Mouse (Mus musculus): ENCODE measurements around the gene Draxin.

- TF ChIP-seq CTCF (IDR thresholded peaks at IDR 0.05; ENCODE audit: low read depth) = no peak
- TF ChIP-seq EP300 (IDR thresholded peaks at IDR 0.05; ENCODE audit: low read depth) = no peak
Measured at GRCm38 (mm10) chr4:148128241-148128640, 2.3 kb downstream of the Draxin start.
